Mouse (Mus musculus) bone marrow, adult 2 months (tissue): ENCODE data around the gene 9430097D07Rik. TPM values are rescaled to one million over a fixed set of nuclear protein-coding genes. Genes with fewer than 3 reads are reported as not detected.

Experiments used
- H3K27ac ChIP-seq: fragments of 200-500 bp; 2 replicates; pipeline ENCODE4 v1.5.1; 2012; ENCODE audit warnings: low read depth, mild to moderate bottlenecking, control low read depth, inconsistent platforms, low read length; ENCODE audit not compliant: control insufficient read depth, poor library complexity, insufficient read depth
- H3K4me1 ChIP-seq: fragments of 200-500 bp; 2 replicates; pipeline ENCODE4 v1.6.1; 2011; ENCODE audit warnings: low read length; ENCODE audit not compliant: control insufficient read depth, insufficient read depth
- H3K4me3 ChIP-seq: fragments of 200-500 bp; replicated peaks from 2 replicates; pipeline ENCODE3; 2011; ENCODE audit warnings: mild to moderate bottlenecking, low read depth, low read length, control low read depth; ENCODE audit not compliant: control insufficient read depth
- CTCF ChIP-seq: fragments of 200-500 bp; IDR thresholded peaks from 2 replicates; pipeline ENCODE4 v1.5.1; 2011; ENCODE audit warnings: low read length, control low read depth; ENCODE audit not compliant: control insufficient read depth, insufficient read depth
- POLR2A ChIP-seq: fragments of 200-500 bp; IDR thresholded peaks from 2 replicates; pipeline ENCODE4 v1.6.1; 2011; ENCODE audit warnings: low read depth, mild to moderate bottlenecking, control low read depth, low read length, borderline replicate concordance; ENCODE audit not compliant: control insufficient read depth
- WGBS: fragments of 180-500 bp; shearing (Covaris S2); methylation state at CpG from one replicate; pipeline ENCODE4 v1.1.7; 2018; 5-methylcytosine and 5-hydroxymethylcytosine counted together
- polyA plus RNA-seq: library from polyadenylated mRNA; stranded (reverse); fragments of >200 nt; gene quantifications from 2 replicates; pipeline ENCODE4 v1.2.4, GENCODE M21; 2011; ENCODE audit warnings: low replicate concordance; ENCODE audit not compliant: missing spikeins, insufficient read depth, insufficient read length

The 9430097D07Rik gene
- polyA plus RNA-seq, 1 experiment = not detected

- H3K4me3 ChIP-seq = peak overlapping the region; percentile 29
- no peak overlapping the region for H3K27ac ChIP-seq
- H3K4me1 ChIP-seq = no peaks in the 10 kb centered on the region; the same call in 1 of the 2 replicates
- WGBS = 18% methylated on average over 23 of the region's 23 CpGs
- no peak for TF ChIP-seq POLR2A
- TF ChIP-seq CTCF = no peak
Observed at GRCm38 (mm10) chr2:32610610-32611229, 35.2 kb upstream of the 9430097D07Rik start.

- Histone ChIP-seq H3K4me3 (peak overlapping the region; percentile 7), H3K4me1 (no peaks in the 10 kb centered on the region; the same call in 1 of the 2 replicates), H3K27ac (peak overlapping the region; percentile 5; the same call in 1 of the 2 replicates)
- TF ChIP-seq POLR2A (no peak; the same call in 1 of the 2 replicates), CTCF (no peak)
- 52% methylated on average over 18 of the region's 18 CpGs for WGBS
Observed at GRCm38 (mm10) chr2:32608778-32609435, 33.4 kb upstream of the 9430097D07Rik start.

GRCm38 (mm10) chr2:32608141-32608777 lies 32.8 kb upstream of the 9430097D07Rik start:
- Histone ChIP-seq H3K4me1 (no peaks in the 10 kb centered on the region; the same call in 1 of the 2 replicates), H3K27ac (peak overlapping the region; percentile 27; the same call in 1 of the 2 replicates), H3K4me3 (peak overlapping the region; percentile 44)
- WGBS = 1% methylated on average over 25 of the region's 25 CpGs
- no peak; the same call in 1 of the 2 replicates for TF ChIP-seq POLR2A
- no peak for TF ChIP-seq CTCF

GRCm38 (mm10) chr2:32607262-32607947 lies 31.9 kb upstream of the 9430097D07Rik start:
- Histone ChIP-seq H3K4me3 (peak overlapping the region; percentile 51), H3K4me1 (no peaks in the 10 kb centered on the region; the same call in 1 of the 2 replicates), H3K27ac (peak overlapping the region; percentile 75)
- WGBS = under 1% methylated on average over 34 of the region's 34 CpGs
- TF ChIP-seq CTCF (no peak), POLR2A (no peak)

GRCm38 (mm10) chr2:32606161-32607142 lies 31.0 kb upstream of the 9430097D07Rik start:
- Histone ChIP-seq H3K4me3 (peak overlapping the region; percentile 51), H3K4me1 (peaks cover 1% of the 10 kb centered on the region; the same call in 1 of the 2 replicates), H3K27ac (peak overlapping the region; percentile 75; the same call in 1 of the 2 replicates)
- 14% methylated on average over 55 of the region's 55 CpGs for WGBS
- TF ChIP-seq CTCF (peak; percentile 57), POLR2A (no peak)

GRCm38 (mm10) chr2:32604631-32605030 lies 29.1 kb upstream of the 9430097D07Rik start:
- Histone ChIP-seq H3K4me3 (no peak overlapping the region), H3K27ac (no peak overlapping the region), H3K4me1 (peaks cover 1% of the 10 kb centered on the region; the same call in 1 of the 2 replicates)
- TF ChIP-seq POLR2A = no peak
- TF ChIP-seq CTCF = no peak
- 69% methylated on average over 10 of the region's 10 CpGs for WGBS

- Histone ChIP-seq H3K4me1 (peaks cover 1% of the 10 kb centered on the region; the same call in 1 of the 2 replicates), H3K27ac (no peak overlapping the region), H3K4me3 (peak overlapping the region; percentile 54)
- WGBS = under 1% methylated on average over 11 of the region's 11 CpGs
- TF ChIP-seq CTCF (peak; percentile 93), POLR2A (no peak)
Observed at GRCm38 (mm10) chr2:32602600-32603054, 27.1 kb upstream of the 9430097D07Rik start.
